Mouse (Mus musculus): Measurements from ENCODE around the gene Gm10260.

DNA sequence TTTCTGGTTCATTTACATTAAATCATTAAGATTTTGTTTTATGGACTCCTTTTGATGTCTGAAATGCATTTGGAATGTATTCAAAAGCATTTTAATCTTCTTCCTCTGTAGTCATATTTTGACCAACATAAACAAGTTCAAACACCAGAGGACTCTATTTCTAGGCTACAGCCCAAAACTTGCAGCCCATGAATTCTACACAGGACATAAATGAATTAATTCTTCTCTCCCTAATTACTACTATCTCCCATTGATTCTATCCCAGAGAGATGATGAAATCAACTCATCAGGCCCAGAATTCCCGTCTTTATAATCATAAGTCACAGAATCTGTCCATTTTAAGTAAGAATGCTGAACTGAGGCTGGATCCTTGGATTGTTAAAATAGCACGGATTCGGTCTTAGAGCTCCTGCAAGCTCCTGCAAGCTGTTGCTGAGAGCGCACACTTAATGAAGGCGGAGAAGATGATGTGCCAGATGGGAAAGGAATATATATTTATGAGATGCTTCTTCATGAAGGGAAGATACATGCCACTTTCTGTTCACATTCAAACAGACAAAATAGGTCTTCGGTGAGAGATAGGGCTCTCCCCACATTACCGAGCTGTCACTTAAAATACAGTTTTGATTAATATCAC is 7.7 kb upstream of the Gm10260 start:
- TF ChIP-seq CTCF (IDR thresholded peaks at IDR 0.05; ENCODE audit: low read depth) (no peak), EP300 (IDR thresholded peaks at IDR 0.05; ENCODE audit: low read depth) (no peak)
